Mouse (Mus musculus) C2C12 (cell line): Measurements from ENCODE around the gene Prickle2.

Experiments
- CEBPB ChIP-seq: IDR thresholded peaks from one replicate; pipeline ENCODE4 v1.6.1; 2011; ENCODE audit warnings: low read depth, mild to moderate bottlenecking, control low read depth, moderate library complexity
- CTCF ChIP-seq: IDR thresholded peaks from one replicate; pipeline ENCODE4 v1.5.1; 2011; ENCODE audit not compliant: control insufficient read depth, insufficient read depth, insufficient read length
- FOSL1 ChIP-seq: IDR thresholded peaks from one replicate; pipeline ENCODE4 v1.8.0; 2011; ENCODE audit warnings: mild to moderate bottlenecking, low read length; ENCODE audit not compliant: poor library complexity, insufficient read depth, severe bottlenecking
- MAX ChIP-seq: IDR thresholded peaks from one replicate; pipeline ENCODE4 v1.6.1; 2011; ENCODE audit warnings: mild to moderate bottlenecking, control low read depth
- MYOD1 ChIP-seq: IDR thresholded peaks from one replicate; pipeline ENCODE4 v1.6.1; 2011; ENCODE audit warnings: low read depth; ENCODE audit not compliant: control insufficient read depth, insufficient read length
- MYOG ChIP-seq: IDR thresholded peaks from one replicate; pipeline ENCODE4 v1.6.1; 2011; ENCODE audit not compliant: control insufficient read depth, insufficient read length; ENCODE audit errors: extremely low read depth
- USF1 ChIP-seq: IDR thresholded peaks from one replicate; pipeline ENCODE4 v1.6.1; 2011; ENCODE audit warnings: low read depth, mild to moderate bottlenecking, control low read depth, moderate library complexity

GRCm38 (mm10) chr6:92383196-92383782 is 322.7 kb downstream of the Prickle2 start:
- TF ChIP-seq CTCF (no peak), MYOD1 (no peak), MYOG (no peak), CEBPB (no peak), MAX (no peak), USF1 (no peak), FOSL1 (no peak)
